Mouse (Mus musculus) liver, embryonic 14.5 days (tissue): ENCODE data around the gene Frem1.

Source experiments
- CTCF ChIP-seq: IDR thresholded peaks from 2 replicates; pipeline ENCODE4 v1.5.1; 2016; ENCODE audit warnings: antibody characterized with exemption, low read depth, control low read depth
- EP300 ChIP-seq: IDR thresholded peaks from 2 replicates; pipeline ENCODE4 v1.6.1; 2016; ENCODE audit warnings: antibody characterized with exemption, low read depth

GRCm38 (mm10) chr4:83045266-83045665 is 6.9 kb downstream of the Frem1 start:
- TF ChIP-seq CTCF (no peak), EP300 (no peak)
